9 mouse cellular contexts compared by ENCODE assay signal in genomic region chr8:120319449-120319848, GRCm38 (mm10).
A peak's percentile ranks its signal among the peaks of the same experiment; 100 is the strongest.
DNase-seq lines count a peak whose midpoint lies in the region; ATAC-seq and TF ChIP-seq lines count a peak whose summit lies in the region.
"Had no signal": no experiment of that assay in that cellular context is flagged by ENCODE, and none has a peak within 500 bp of the region (broad histone marks: within the 10 kb centered on the region; RNA-seq: fewer than 3 reads in every experiment).

No protein-coding gene starts in this region.

- WGBS in embryonic facial prominence, embryonic 14.5 days: 25% methylated on average over 7 of the region's 7 CpGs
- 15% methylated on average over 7 of the region's 7 CpGs for WGBS in heart, embryonic 13.5 days
- WGBS in lung, postnatal 0 days: 30% methylated on average over 7 of the region's 7 CpGs

- H3K27me3 ChIP-seq in ES-Bruce4 (ENCODE audit: control insufficient read depth, insufficient read depth, low read length, poor library complexity, severe bottlenecking): no peaks in the 10 kb centered on the region
- no peaks in the 10 kb centered on the region for H3K27me3 ChIP-seq in embryonic facial prominence, embryonic 14.5 days (replicated peaks; ENCODE audit: control insufficient read depth, insufficient read depth, low read length)
- no peaks in the 10 kb centered on the region for H3K27me3 ChIP-seq in heart, embryonic 13.5 days (replicated peaks)
- H3K27me3 ChIP-seq in lung, postnatal 0 days (replicated peaks; ENCODE audit: insufficient read depth, low read length): no peaks in the 10 kb centered on the region
- H3K27me3 ChIP-seq: heart, embryonic 15.5 days had no signal

- TF ChIP-seq CTCF in ES-Bruce4 (IDR thresholded peaks at IDR 0.05; ENCODE audit: low read depth, low read length): peak; percentile 100
- TF ChIP-seq CTCF in lung, postnatal 0 days (IDR thresholded peaks at IDR 0.05): peak; percentile 100

- TF ChIP-seq POLR2A in ES-Bruce4 (IDR thresholded peaks at IDR 0.05; ENCODE audit: insufficient read depth, low read length): no peak

- peak; percentile 42 for ATAC-seq in embryonic facial prominence, embryonic 14.5 days (ENCODE audit: low read depth)
- no peak; the same call in 1 of the 2 replicates for ATAC-seq in heart, embryonic 13.5 days (ENCODE audit: extremely low read depth, insufficient number of reproducible peaks, low FRiP score, low TSS enrichment)
- peak; percentile 69 for ATAC-seq in lung, postnatal 0 days

- H3K36me3 ChIP-seq in ES-Bruce4 (ENCODE audit: control insufficient read depth, insufficient read depth, low read length, poor library complexity, severe bottlenecking): no peaks in the 10 kb centered on the region
- no peaks in the 10 kb centered on the region for H3K36me3 ChIP-seq in embryonic facial prominence, embryonic 14.5 days (ENCODE audit: control insufficient read depth, insufficient read depth, low read length)
- no peaks in the 10 kb centered on the region for H3K36me3 ChIP-seq in heart, embryonic 13.5 days
- no peaks in the 10 kb centered on the region for H3K36me3 ChIP-seq in lung, postnatal 0 days (ENCODE audit: insufficient read depth, low read length)
- H3K36me3 ChIP-seq: heart, embryonic 15.5 days had no signal

- peaks cover 3% of the 10 kb centered on the region for H3K4me1 ChIP-seq in ES-Bruce4 (ENCODE audit: control insufficient read depth, insufficient read depth, low read length)
- peaks cover 25% of the 10 kb centered on the region for H3K4me1 ChIP-seq in embryonic facial prominence, embryonic 14.5 days (ENCODE audit: control insufficient read depth, insufficient read depth, low read length)
- peaks cover 32% of the 10 kb centered on the region for H3K4me1 ChIP-seq in heart, embryonic 13.5 days
- H3K4me1 ChIP-seq in lung, postnatal 0 days (ENCODE audit: insufficient read depth, low read depth, low read length): 0 out of 2 replicates have a peak, but pooled peaks cover 12% of the 10 kb centered on the region

- DNase-seq in adrenal gland, postnatal 36 days: peak; percentile 84 to 90
- DNase-seq in embryonic facial prominence, embryonic 14.5 days (ENCODE audit: low spot score): peak; percentile 68
- DNase-seq in kidney, postnatal 4 days: peak; percentile 84 to 87
- DNase-seq in lung, postnatal 0 days (ENCODE audit: low spot score): peak; percentile 87
- peak; percentile 87 for DNase-seq in retina, postnatal 1 day
- DNase-seq in thymus, postnatal 4 days: peak; percentile 91

- no peak overlapping the region for H3K27ac ChIP-seq in ES-Bruce4 (ENCODE audit: insufficient read depth, low read length)
- H3K27ac ChIP-seq in embryonic facial prominence, embryonic 14.5 days (replicated peaks; ENCODE audit: low read depth, low read length): no peak overlapping the region
- no peak overlapping the region for H3K27ac ChIP-seq in heart, embryonic 13.5 days (replicated peaks)
- no peak overlapping the region for H3K27ac ChIP-seq in lung, postnatal 0 days (ENCODE audit: low read length)
- H3K27ac ChIP-seq: heart, embryonic 15.5 days had no signal

- no peak overlapping the region for H3K9ac ChIP-seq in ES-Bruce4 (ENCODE audit: low read depth, poor library complexity, severe bottlenecking)
- no peak overlapping the region for H3K9ac ChIP-seq in embryonic facial prominence, embryonic 14.5 days (ENCODE audit: low read depth, low read length)
- H3K9ac ChIP-seq in heart, embryonic 13.5 days: no peak overlapping the region
- H3K9ac ChIP-seq in lung, postnatal 0 days (replicated peaks; ENCODE audit: low read depth): no peak overlapping the region
- H3K9ac ChIP-seq: heart, embryonic 15.5 days had no signal

- H3K9me3 ChIP-seq in ES-Bruce4 (replicated peaks; ENCODE audit: control insufficient read depth, insufficient read depth, low read length, poor library complexity, severe bottlenecking): no peaks in the 10 kb centered on the region
- H3K9me3 ChIP-seq in embryonic facial prominence, embryonic 14.5 days (ENCODE audit: control insufficient read depth, low read length): no peaks in the 10 kb centered on the region
- no peaks in the 10 kb centered on the region for H3K9me3 ChIP-seq in heart, embryonic 13.5 days
- H3K9me3 ChIP-seq in lung, postnatal 0 days (ENCODE audit: low read length): no peaks in the 10 kb centered on the region
- H3K9me3 ChIP-seq: heart, embryonic 15.5 days had no signal

- TF ChIP-seq EP300 in ES-Bruce4 (IDR thresholded peaks at IDR 0.05; ENCODE audit: insufficient read depth, low read depth, low read length): no peak
- no peak for TF ChIP-seq EP300 in lung, postnatal 0 days (IDR thresholded peaks at IDR 0.05)

- H3K4me3 ChIP-seq in ES-Bruce4 (ENCODE audit: low read depth, low read length): peak overlapping the region; percentile 33
- no peak overlapping the region for H3K4me3 ChIP-seq in embryonic facial prominence, embryonic 14.5 days (ENCODE audit: low read depth, low read length)
- H3K4me3 ChIP-seq in heart, embryonic 13.5 days: no peak overlapping the region
- H3K4me3 ChIP-seq in lung, postnatal 0 days (ENCODE audit: low read depth, low read length): no peak overlapping the region
- H3K4me3 ChIP-seq: heart, embryonic 15.5 days had no signal

- H3K4me2 ChIP-seq in embryonic facial prominence, embryonic 14.5 days (ENCODE audit: low read depth, low read length): no peak overlapping the region
- 0 out of 2 replicates have a peak overlapping the region, but pooled peaks have one; percentile 6 for H3K4me2 ChIP-seq in heart, embryonic 13.5 days
- no peak overlapping the region for H3K4me2 ChIP-seq in lung, postnatal 0 days (replicated peaks; ENCODE audit: low read depth, low read length)
- H3K4me2 ChIP-seq: heart, embryonic 15.5 days had no signal
